Mouse (Mus musculus) left cerebral cortex, postnatal 10 days (tissue): Measurements from ENCODE around the gene Gemin4. TPM values are rescaled to one million over a fixed set of nuclear protein-coding genes. Genes with fewer than 3 reads are reported as not detected.
"Not testable (repeated sequence)": the region's sequence is repeated elsewhere in the genome, so short reads cannot be mapped to it uniquely, and the experiment has no call there.

Experiments used
- DNase-seq, 2 experiments: peaks; one replicate each; pipeline ENCODE4 v3.0.0; 2021 to 2022; ENCODE audit warnings: low spot score in 2 of 2, mixed read lengths in 1 of 2; ENCODE audit errors: extremely low spot score in 1 of 2
- intact Hi-C: fragments of 180-260 bp; cut with DNase I; formaldehyde crosslinking; loops from one replicate; pipeline ENCODE4 v1.15.1; 2025
- total RNA-seq, 2 experiments: library from RNA; stranded (reverse); gene quantifications; 2 replicates each; pipeline ENCODE4 v1.2.3; 2021

Gemin4 gene
- total RNA-seq, 2 experiments from 2014 or later = 6.9 to 10.4 TPM

DNA sequence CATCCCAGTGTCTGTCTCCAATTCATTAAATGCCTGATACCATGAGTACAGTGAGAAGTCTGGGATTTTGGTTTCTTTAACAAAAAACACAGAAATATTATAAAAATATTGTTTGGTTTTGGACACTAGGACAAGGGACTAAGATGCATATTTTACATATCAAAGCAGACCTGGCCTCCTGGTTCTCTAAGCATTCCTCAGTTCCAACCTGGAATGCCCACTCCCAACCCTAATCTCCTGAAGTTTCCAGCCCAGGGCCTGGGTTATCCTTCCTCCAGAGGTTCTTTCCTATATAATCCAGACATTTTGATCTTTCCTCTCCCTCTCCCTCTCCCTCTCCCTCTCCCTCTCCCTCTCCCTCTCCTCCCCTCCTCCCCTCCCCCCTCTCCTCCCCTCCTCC lies 7.6 kb upstream of the Gemin4 start:
- intact Hi-C loops = no loop called here
- no peak for DNase-seq

GRCm38 (mm10) chr11:76224631-76225030 lies 7.2 kb upstream of the Gemin4 start:
- intact Hi-C loops = no loop called here
- no peak for DNase-seq

DNA sequence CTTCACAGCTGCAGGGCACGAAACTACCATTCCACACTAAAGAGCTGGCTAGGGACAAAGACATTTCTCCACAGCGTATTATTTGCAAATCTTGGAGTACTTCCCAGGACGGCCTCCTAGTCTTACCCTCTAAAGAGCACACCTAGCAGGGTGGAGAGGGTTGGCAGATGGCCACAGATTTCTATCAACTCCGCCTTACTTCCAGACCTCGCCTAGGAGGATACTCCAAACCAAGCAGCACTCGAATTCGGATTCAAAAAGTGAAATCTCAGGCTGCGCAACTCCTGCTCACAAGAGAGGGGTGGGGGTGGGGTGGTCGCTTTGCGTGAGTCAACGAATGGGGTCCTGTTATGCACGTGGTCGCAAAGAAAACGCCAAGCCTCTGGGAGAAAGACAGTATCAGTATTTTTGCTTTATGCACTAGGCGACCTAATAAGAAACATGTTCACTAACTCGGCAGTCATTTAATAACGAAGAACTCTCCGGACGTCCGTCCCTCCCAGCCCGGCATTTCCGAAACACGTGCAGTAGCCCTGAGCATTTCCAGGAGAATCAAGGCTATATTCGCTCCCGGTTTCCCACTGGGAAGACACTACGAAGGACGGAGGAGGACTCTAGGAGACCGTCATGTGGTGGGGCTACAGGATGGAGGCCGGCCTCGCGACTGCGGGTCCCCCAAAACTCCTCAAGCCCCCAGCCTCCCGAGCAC lies 629 bp downstream of the Gemin4 start:
- intact Hi-C loops = no loop called here
- DNase-seq = peak in 1 of 2 experiments; percentile 61

- no peak for DNase-seq
Observed at GRCm38 (mm10) chr11:76216049-76216540, 1.4 kb downstream of the Gemin4 start.

GRCm38 (mm10) chr11:76215011-76215410 lies 2.5 kb downstream of the Gemin4 start:
- intact Hi-C loops = no loop called here
- no peak for DNase-seq

More at GRCm38 (mm10) chr11:76216049-76216540, 1.4 kb downstream of the Gemin4 start:
- intact Hi-C loops = no loop called here

GRCm38 (mm10) chr11:76213841-76214240 lies 3.6 kb downstream of the Gemin4 start:
- intact Hi-C loops = no loop called here
- DNase-seq = no peak

DNA sequence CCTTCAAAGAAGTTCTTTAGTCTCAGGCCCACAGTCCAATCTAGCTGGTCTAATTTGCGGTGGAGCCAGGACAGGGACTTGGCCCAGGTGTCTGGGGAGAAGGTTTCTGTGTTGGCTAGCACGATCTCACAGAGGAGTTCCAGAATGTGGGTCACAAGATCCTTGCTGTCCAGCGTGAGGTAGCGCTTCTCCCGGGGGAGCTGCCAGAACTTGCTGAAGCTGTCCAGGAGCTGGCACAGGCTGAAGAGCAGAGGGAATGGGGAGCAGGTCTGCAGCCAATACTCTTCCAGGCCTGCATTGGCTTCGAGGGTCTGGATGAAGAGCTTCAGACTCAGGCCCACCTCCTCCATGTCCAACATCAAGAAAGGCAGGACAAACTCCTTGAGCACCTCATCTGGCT lies 5.9 kb downstream of the Gemin4 start:
- DNase-seq, intact Hi-C loops: not testable (repeated sequence)

DNA sequence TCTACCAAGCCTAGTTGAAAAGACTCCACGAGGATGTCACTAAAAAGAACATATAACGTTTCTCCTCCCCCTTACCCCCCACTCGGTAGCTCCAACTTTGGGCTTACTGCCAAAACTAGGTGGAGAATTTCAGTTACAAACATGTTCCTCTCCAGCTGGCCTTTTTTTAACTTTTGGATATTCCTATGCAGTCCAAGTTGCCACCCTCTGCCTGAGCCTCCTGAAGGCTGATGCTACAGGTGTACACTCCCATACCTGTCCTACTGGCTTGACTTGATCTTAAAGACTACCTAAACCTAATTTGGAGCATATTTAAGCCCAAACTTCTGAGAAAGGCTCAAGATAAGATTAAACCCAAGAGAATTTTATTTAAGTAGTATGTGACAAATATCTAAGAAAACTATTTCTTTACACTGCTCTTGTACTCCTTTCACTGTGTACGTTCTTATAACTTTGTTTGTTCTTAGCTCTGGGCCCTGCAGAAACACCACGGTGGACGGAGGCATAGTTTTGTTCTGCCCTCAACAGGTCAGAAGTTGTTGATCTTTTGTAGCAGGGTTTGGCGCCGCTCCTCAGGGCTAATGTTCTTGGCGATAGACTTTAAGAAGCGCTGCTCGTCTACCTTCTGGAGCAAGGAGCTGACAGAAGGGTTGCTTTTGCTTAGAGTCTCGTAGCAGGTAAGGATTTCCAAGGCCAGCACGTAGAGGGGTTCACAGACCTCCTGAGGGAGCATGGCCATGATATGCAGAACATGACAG lies 7.1 kb downstream of the Gemin4 start:
- intact Hi-C loops = no loop called here
- DNase-seq = no peak

GRCm38 (mm10) chr11:76206793-76207192 lies 10.7 kb downstream of the Gemin4 start:
- intact Hi-C loops = no loop called here
- DNase-seq = no peak

- peak; percentile 68 to 93 for DNase-seq
- intact Hi-C loops = no loop called here
Observed at GRCm38 (mm10) chr11:76201761-76202674, 15.4 kb downstream of the Gemin4 start.

- intact Hi-C loops = no loop called here
- DNase-seq = no peak
Observed at GRCm38 (mm10) chr11:76196977-76197469, 20.4 kb downstream of the Gemin4 start.

GRCm38 (mm10) chr11:76196275-76196976 lies 21.0 kb downstream of the Gemin4 start:
- DNase-seq = no peak
- intact Hi-C loops = no loop called here

DNA sequence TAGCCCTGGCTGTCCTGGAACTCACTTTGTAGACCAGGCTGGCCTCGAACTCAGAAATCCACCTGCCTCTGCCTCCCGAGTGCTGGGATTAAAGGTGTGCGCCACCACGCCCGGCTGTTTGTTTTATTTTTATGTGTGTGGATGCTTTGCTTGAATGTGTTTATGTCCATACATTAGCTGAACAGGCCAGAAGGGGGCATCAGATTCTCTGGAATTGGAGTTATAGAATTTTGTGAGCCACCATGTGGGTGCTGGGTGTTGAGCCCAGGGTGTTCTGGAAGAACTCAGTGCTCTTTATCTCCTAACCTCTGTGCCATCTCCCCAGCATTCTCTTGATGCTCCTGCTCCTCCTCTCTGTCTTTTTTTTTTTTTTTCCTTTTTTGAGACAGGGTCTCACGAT lies 30.6 kb downstream of the Gemin4 start:
- intact Hi-C loops = no loop called here
- DNase-seq = no peak

- DNase-seq = no peak
- intact Hi-C loops = no loop called here
Observed at GRCm38 (mm10) chr11:76183745-76184144, 33.7 kb downstream of the Gemin4 start.

DNA sequence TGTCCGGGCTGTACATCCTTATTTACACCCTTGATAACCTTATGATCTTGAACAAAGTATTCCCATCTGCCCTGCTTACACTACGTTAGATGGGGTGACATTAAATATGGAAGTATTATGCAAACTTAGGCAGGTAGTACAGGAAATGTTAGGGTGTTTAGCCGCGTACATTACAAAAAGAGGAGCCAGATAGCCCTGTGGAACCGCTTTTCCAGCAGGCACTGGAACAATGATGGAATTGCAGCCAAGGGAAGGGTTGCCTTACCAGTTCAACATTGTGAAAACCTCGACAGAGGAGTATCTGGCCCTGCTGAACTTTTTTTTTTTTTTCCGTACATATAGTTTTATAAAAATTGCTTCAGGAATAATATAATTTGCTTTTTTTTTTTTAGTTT lies 37.3 kb downstream of the Gemin4 start:
- intact Hi-C loops = no loop called here
- DNase-seq = no peak

DNA sequence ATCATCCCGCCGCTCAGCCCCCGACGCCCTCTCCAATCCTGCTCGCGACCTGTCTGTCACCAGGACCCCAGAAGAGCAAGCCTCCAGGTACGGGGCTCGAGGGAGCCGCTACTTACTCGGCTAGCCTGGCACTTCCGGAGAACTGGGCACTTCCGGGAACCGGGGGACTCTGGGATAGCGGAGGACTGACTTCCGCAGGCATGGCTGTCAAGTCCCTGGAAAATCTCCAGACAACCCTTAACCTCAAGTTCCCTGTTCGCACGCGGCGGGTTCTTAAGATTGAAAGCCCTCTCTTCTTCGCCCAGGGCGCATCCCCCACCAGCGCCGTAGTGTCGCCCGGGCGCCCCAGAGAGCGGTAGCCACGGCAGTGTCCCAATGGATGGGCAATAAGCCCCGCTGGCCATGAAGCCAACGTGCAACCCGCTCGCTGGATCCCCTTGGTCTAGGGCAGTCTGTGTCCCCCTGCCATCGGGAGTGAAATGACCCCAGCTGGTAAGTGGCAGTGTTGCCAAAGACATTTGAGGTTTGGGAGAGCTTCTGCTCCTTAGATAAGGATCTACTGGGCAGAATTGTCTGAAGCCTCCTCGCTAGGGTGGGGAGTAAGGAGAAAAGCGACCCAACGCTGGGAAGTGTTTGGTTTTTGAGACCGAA lies 37.8 kb downstream of the Gemin4 start, which contains the start of the genes Vps53 and Fam57a:
Vps53 (minus strand) TSS at position 153 of the 651 bp plus-strand sequence.
Fam57a (plus strand) TSS at position 177 of the 651 bp plus-strand sequence.
- DNase-seq = peak; percentile 86 to 89
- intact Hi-C loops = no loop called here

DNA sequence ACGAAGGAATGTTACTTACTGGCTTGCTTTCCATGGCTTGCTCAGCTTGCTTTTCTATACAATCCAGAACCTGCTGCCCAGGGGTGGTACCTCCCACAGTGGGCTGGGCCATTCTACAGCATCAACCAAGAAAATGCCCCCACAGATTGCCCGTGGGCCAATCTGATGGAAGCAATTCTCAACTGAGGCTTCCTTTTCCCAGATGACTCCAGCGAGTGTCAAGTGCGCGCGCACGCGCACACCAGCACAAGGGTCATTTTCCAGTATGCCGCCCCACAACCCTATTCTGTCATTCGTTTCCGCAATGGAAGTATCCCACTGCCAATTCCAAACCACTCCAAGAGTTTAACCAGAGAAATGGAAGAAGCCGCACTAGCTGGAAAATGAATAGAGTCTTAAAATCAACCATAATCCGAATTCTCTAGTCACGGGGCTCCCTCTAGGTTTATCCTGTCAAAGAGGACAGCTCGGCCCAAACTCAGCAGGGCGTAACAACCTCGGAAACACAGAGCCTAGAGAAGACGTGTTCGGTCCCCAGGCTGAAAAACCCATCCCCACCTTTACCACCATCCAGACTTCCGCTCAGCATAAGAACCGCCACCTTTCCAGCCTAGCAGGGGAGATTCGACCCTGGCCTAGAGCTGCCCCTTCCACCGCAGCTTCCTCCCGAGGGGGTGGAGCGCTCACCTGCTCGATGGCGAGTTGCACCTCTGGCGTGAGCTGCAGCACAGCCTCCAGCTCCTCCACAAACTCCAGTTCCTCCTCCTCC lies 38.6 kb downstream of the Gemin4 start:
- intact Hi-C loops = no loop called here
- peak in 1 of 2 experiments; percentile 59 for DNase-seq
